Mouse (Mus musculus): ENCODE data around the gene Plod3. TPM values are rescaled to one million over a fixed set of nuclear protein-coding genes. Genes with fewer than 3 reads are reported as not detected.

Gene Plod3
- total and polyA plus RNA-seq, 3 experiments, result 56.0 to 62.8 TPM; not detected in 1

- TF ChIP-seq ZKSCAN1 (IDR thresholded peaks at IDR 0.05; ENCODE audit: low read depth, low read length) (peak; percentile 88), NELFE (IDR thresholded peaks at IDR 0.05; ENCODE audit: low read depth, low read length) (no peak), BHLHE40 (IDR thresholded peaks at IDR 0.05; ENCODE audit: borderline replicate concordance, low read depth, low read length) (no peak)
- peaks cover 14% of the 10 kb centered on the region for H3K79me2 ChIP-seq (ENCODE audit: control insufficient read depth, insufficient read depth, low read length, poor library complexity)
- H3K4me1 ChIP-seq (ENCODE audit: control insufficient read depth in 1 of 2, insufficient read depth in 2 of 2, low read length in 2 of 2), result peaks cover 0 to 10% of the 10 kb centered on the region in 2 experiments
- H3K4me3 ChIP-seq (ENCODE audit: control insufficient read depth in 1 of 2, insufficient read depth in 1 of 2, low read depth in 2 of 2, low read length in 2 of 2), result no peak overlapping the region
- H3K36me3 ChIP-seq (ENCODE audit: control insufficient read depth in 1 of 2, insufficient read depth in 2 of 2, low read length in 2 of 2), result peaks cover 2 to 3% of the 10 kb centered on the region in 2 experiments; a peak in 1 of 4 replicates
- no peak overlapping the region for H3K9ac ChIP-seq (ENCODE audit: control insufficient read depth, low read depth, low read length, poor library complexity, severe bottlenecking)
- no peak overlapping the region for H3K27ac ChIP-seq (ENCODE audit: control insufficient read depth, low read depth, low read length)
- no peaks in the 10 kb centered on the region for H3K9me3 ChIP-seq (replicated peaks; ENCODE audit: insufficient read depth, low read length)
- H3K27me3 ChIP-seq (ENCODE audit: control insufficient read depth in 1 of 2, insufficient read depth in 2 of 2, low read length in 2 of 2), result no peaks in the 10 kb centered on the region
- DNase-seq (ENCODE audit: low read depth, low spot score), result no peak
Observed at GRCm38 (mm10) chr5:137043997-137044396, 57.2 kb downstream of the Plod3 start.

DNA sequence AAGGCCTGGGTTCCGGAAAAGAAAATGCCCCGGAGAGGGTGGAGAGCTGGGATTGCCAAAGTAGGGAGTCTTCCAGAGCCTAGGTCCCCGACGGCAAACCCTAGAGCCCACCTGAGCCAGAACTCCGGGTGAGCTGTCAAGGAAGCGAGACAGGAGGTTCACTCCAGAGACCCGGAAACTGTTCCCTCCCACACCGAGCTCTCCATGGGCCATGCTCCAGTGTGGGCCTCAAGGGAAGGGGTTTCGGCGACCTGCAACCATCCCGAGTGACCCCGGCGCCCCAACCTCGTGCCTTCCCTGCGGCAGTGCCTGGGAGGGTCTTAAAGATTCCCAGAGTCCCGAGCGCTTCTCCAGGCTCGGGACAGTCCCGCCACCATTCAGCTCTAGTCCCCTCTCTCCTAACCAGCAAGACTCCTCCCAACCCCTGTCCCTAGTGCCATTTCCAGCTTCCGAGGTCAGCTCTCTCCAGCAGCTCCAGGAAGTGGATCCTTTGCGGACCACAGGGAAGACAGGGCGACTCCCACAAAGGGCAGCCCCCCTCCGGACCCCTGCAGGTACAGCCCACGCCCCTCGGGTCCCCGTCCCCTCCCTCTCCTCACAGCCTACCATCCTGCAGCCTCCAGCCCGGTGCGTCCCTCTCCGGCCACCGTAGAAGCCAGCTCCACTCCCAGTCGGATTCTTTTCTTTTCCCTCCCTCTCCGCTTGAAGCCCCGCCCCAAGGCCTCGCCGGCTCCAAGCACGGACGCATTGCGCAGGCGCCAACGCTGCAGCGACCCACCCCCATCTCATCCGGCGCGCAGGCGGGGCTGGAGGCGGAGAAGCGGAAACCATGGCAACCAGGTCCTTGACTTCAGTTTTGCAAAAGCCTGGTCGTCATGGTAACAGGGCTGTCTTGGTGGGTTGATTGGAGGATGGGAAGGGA is 58.8 kb downstream of the Plod3 start, which contains the start of gene Ap1s1:
TSS of gene Ap1s1 (minus strand) at position 734 of the 922 bp plus-strand sequence.
- H3K27ac ChIP-seq (ENCODE audit: control insufficient read depth, low read depth, low read length), result peak within 1 kb of the TSS; percentile 43
- peaks cover 14% of the 10 kb centered on the region for H3K79me2 ChIP-seq (ENCODE audit: control insufficient read depth, insufficient read depth, low read length, poor library complexity)
- H3K9ac ChIP-seq (ENCODE audit: control insufficient read depth, low read depth, low read length, poor library complexity, severe bottlenecking), result peak within 1 kb of the TSS; percentile 83
- no peaks in the 10 kb centered on the region for H3K9me3 ChIP-seq (replicated peaks; ENCODE audit: insufficient read depth, low read length)
- H3K4me1 ChIP-seq (ENCODE audit: control insufficient read depth in 1 of 2, insufficient read depth in 2 of 2, low read length in 2 of 2), result peaks cover 0 to 12% of the 10 kb centered on the region in 2 experiments
- DNase-seq (ENCODE audit: low read depth, low spot score), result peak; percentile 97
- TF ChIP-seq CHD1 (IDR thresholded peaks at IDR 0.05; ENCODE audit: low read depth, low read length) (no peak), SIN3A (IDR thresholded peaks at IDR 0.05; ENCODE audit: low read length) (peak; percentile 83), GATA1 (IDR thresholded peaks at IDR 0.05; ENCODE audit: low read depth, low read length) (no peak), ETS1 (IDR thresholded peaks at IDR 0.05; ENCODE audit: low read depth, low read length) (0 out of 2 replicates have a peak, but pooled peaks have one; percentile 9), MAX (IDR thresholded peaks at IDR 0.05; ENCODE audit: low read length) (peak; percentile 51), HCFC1 (IDR thresholded peaks at IDR 0.05; ENCODE audit: low read depth, low read length) (peak; percentile 83), EP300 (IDR thresholded peaks at IDR 0.05; ENCODE audit: low read depth in 1 of 2, low read length in 2 of 2) (0 out of 4 replicates have a peak, but pooled peaks of 1 of the 2 experiments have one; percentile 9), MXI1 (IDR thresholded peaks at IDR 0.05; ENCODE audit: low read depth, low read length) (peak; percentile 76), NELFE (IDR thresholded peaks at IDR 0.05; ENCODE audit: low read depth, low read length) (peak; percentile 50), ELF1 (IDR thresholded peaks at IDR 0.05; ENCODE audit: low read depth, low read length) (peak; percentile 67), ZMIZ1 (IDR thresholded peaks at IDR 0.05; ENCODE audit: low read depth, low read length) (no peak), MAZ (IDR thresholded peaks at IDR 0.05; ENCODE audit: low read depth, low read length) (peak; percentile 81; the same call in 1 of the 2 replicates), TCF12 (IDR thresholded peaks at IDR 0.05; ENCODE audit: low read depth, low read length) (peak; percentile 59), RCOR1 (IDR thresholded peaks at IDR 0.05; ENCODE audit: low read depth, low read length) (0 out of 2 replicates have a peak, but pooled peaks have one; percentile 25), NRF1 (IDR thresholded peaks at IDR 0.05; ENCODE audit: insufficient read depth, low read depth, low read length, poor library complexity, severe bottlenecking) (peak; percentile 90), POLR2A (IDR thresholded peaks at IDR 0.05; ENCODE audit: control insufficient read depth in 1 of 2, insufficient read depth in 1 of 2, low read depth in 1 of 2, low read length in 2 of 2, poor library complexity in 1 of 2) (peak; percentile 65 to 68; a peak in 2 of 4 replicates), USF1 (IDR thresholded peaks at IDR 0.05; ENCODE audit: low read depth, low read length) (no peak; the same call in 1 of the 2 replicates), USF2 (IDR thresholded peaks at IDR 0.05; ENCODE audit: borderline replicate concordance in 1 of 2, insufficient read depth in 1 of 2, low read depth in 1 of 2, low read length in 2 of 2) (no peak)
- H3K27me3 ChIP-seq (ENCODE audit: control insufficient read depth in 1 of 2, insufficient read depth in 2 of 2, low read length in 2 of 2), result no peaks in the 10 kb centered on the region
- peak within 1 kb of the TSS; percentile 75 to 81 for H3K4me3 ChIP-seq (ENCODE audit: control insufficient read depth in 1 of 2, insufficient read depth in 1 of 2, low read depth in 2 of 2, low read length in 2 of 2)
- peaks cover 2 to 3% of the 10 kb centered on the region in 2 experiments; a peak in 1 of 4 replicates for H3K36me3 ChIP-seq (ENCODE audit: control insufficient read depth in 1 of 2, insufficient read depth in 2 of 2, low read length in 2 of 2)
